Mouse (Mus musculus) midbrain, embryonic 15.5 days (tissue): ENCODE measurements at regions not wholly inside any gene's neighbourhood (a gene's known extent, or its start where the extent isn't known, plus 50 kb on each side); places are given as distances from the start of the nearest gene placed in this dataset. TPM values are rescaled to one million over a fixed set of nuclear protein-coding genes. Genes with fewer than 3 reads are reported as not detected.

Experiments
- ATAC-seq: fragments of 200-750 bp; cut with Nextera tagmentation; replicated peaks from 2 replicates; pipeline ENCODE4 v1.8.0; 2017; ENCODE audit warnings: moderate TSS enrichment
- H3K27ac ChIP-seq: fragments of 300-500 bp; sonication (generic); 2 replicates; pipeline ENCODE4 v1.5.1; 2015; ENCODE audit warnings: mild to moderate bottlenecking, inconsistent platforms
- H3K27me3 ChIP-seq: fragments of 300-500 bp; sonication (generic); replicated peaks from 2 replicates; pipeline ENCODE4 v1.6.1; 2015; ENCODE audit warnings: inconsistent platforms
- H3K36me3 ChIP-seq: fragments of 300-500 bp; sonication (generic); replicated peaks from 2 replicates; pipeline ENCODE4 v1.6.1; 2015; ENCODE audit warnings: inconsistent platforms
- H3K4me1 ChIP-seq: fragments of 300-500 bp; sonication (generic); 2 replicates; pipeline ENCODE4 v1.6.1; 2015; ENCODE audit warnings: inconsistent platforms
- H3K4me2 ChIP-seq: fragments of 300-500 bp; sonication (generic); 2 replicates; pipeline ENCODE4 v1.6.1; 2015; ENCODE audit warnings: inconsistent platforms, mild to moderate bottlenecking, moderate library complexity
- H3K4me3 ChIP-seq: fragments of 300-500 bp; sonication (generic); 2 replicates; pipeline ENCODE4 v1.5.1; 2015; ENCODE audit warnings: mild to moderate bottlenecking, inconsistent platforms
- H3K9ac ChIP-seq: fragments of 300-500 bp; sonication (generic); 2 replicates; pipeline ENCODE4 v1.6.1; 2015; ENCODE audit warnings: mild to moderate bottlenecking, inconsistent platforms
- H3K9me3 ChIP-seq: fragments of 300-500 bp; sonication (generic); 2 replicates; pipeline ENCODE4 v1.6.1; 2016; ENCODE audit warnings: inconsistent platforms
- WGBS: fragments of 180-500 bp; shearing (Covaris S2); methylation state at CpG from one replicate; pipeline ENCODE4 v1.1.7; 2015; ENCODE audit warnings: mixed read lengths; 5-methylcytosine and 5-hydroxymethylcytosine counted together
- microRNA-seq: library from miRNA; unstranded; fragments of <30 nt; microRNA quantifications from one replicate; pipeline ENCODE4, GENCODE M21; 2016

- Histone ChIP-seq H3K4me2 (no peak overlapping the region), H3K9ac (no peak overlapping the region), H3K4me1 (no peaks in the 10 kb centered on the region), H3K27me3 (no peaks in the 10 kb centered on the region), H3K9me3 (no peaks in the 10 kb centered on the region), H3K36me3 (no peaks in the 10 kb centered on the region), H3K27ac (no peak overlapping the region), H3K4me3 (no peak overlapping the region)
- WGBS: 83% methylated on average over 16 of the region's 16 CpGs
- ATAC-seq: peak; percentile 72
These were observed 792.2 kb upstream of the Got2 start for GRCm38 (mm10) chr8:96680416-96681027.

- Histone ChIP-seq H3K4me2 (no peak overlapping the region), H3K27me3 (no peaks in the 10 kb centered on the region), H3K9ac (no peak overlapping the region), H3K9me3 (no peaks in the 10 kb centered on the region), H3K4me3 (no peak overlapping the region), H3K27ac (no peak overlapping the region), H3K4me1 (0 out of 2 replicates have a peak, but pooled peaks cover 2% of the 10 kb centered on the region), H3K36me3 (no peaks in the 10 kb centered on the region)
- no peak for ATAC-seq
- 70% methylated on average over 4 of the region's 4 CpGs for WGBS
These were observed 791.2 kb upstream of the Got2 start for GRCm38 (mm10) chr8:96679510-96679909.

GRCm38 (mm10) chr8:96674703-96675102 lies 786.4 kb upstream of the Got2 start:
- 59% methylated on average over 8 of the region's 8 CpGs for WGBS
- Histone ChIP-seq H3K27ac (no peak overlapping the region), H3K4me1 (0 out of 2 replicates have a peak, but pooled peaks cover 2% of the 10 kb centered on the region), H3K9me3 (no peaks in the 10 kb centered on the region), H3K27me3 (no peaks in the 10 kb centered on the region), H3K4me2 (no peak overlapping the region), H3K9ac (no peak overlapping the region), H3K36me3 (no peaks in the 10 kb centered on the region), H3K4me3 (no peak overlapping the region)
- no peak for ATAC-seq

- Histone ChIP-seq H3K4me2 (no peak overlapping the region), H3K36me3 (no peaks in the 10 kb centered on the region), H3K27ac (no peak overlapping the region), H3K9me3 (no peaks in the 10 kb centered on the region), H3K9ac (no peak overlapping the region), H3K4me3 (no peak overlapping the region), H3K4me1 (no peaks in the 10 kb centered on the region), H3K27me3 (no peaks in the 10 kb centered on the region)
- ATAC-seq: no peak
- 78% methylated on average over 8 of the region's 8 CpGs for WGBS
These were observed 768.3 kb upstream of the Got2 start for GRCm38 (mm10) chr8:96656495-96657279.

GRCm38 (mm10) chr8:96647743-96648142 lies 759.4 kb upstream of the Got2 start:
- ATAC-seq: no peak
- no peak overlapping the region for H3K4me2 ChIP-seq
- WGBS: 84% methylated on average over 5 of the region's 5 CpGs
- H3K4me3 ChIP-seq: no peak overlapping the region
- H3K9me3 ChIP-seq: no peaks in the 10 kb centered on the region
- H3K27ac ChIP-seq: no peak overlapping the region
- H3K36me3 ChIP-seq: no peaks in the 10 kb centered on the region
- no peaks in the 10 kb centered on the region for H3K27me3 ChIP-seq
- H3K9ac ChIP-seq: no peak overlapping the region
- H3K4me1 ChIP-seq: no peaks in the 10 kb centered on the region

Small RNA genes in the stretch of these regions (microRNA-seq; reads per million reads assigned to microRNA genes)
- not detected for gene Gm24132
